Mouse (Mus musculus) adipocyte (in vitro differentiated cells): ENCODE measurements around the gene Rps27a.

Source experiments
- DNase-seq: peaks from one replicate; pipeline ENCODE4 v3.0.0-alpha.2; 2016; ENCODE audit warnings: low spot score

Gene Rps27a

GRCm38 (mm10) chr11:29512818-29513535 is 34.9 kb downstream of the Rps27a start:
- DNase-seq = no peak

- DNase-seq = no peak
Measured at GRCm38 (mm10) chr11:29509421-29509820, 38.5 kb downstream of the Rps27a start.

DNA sequence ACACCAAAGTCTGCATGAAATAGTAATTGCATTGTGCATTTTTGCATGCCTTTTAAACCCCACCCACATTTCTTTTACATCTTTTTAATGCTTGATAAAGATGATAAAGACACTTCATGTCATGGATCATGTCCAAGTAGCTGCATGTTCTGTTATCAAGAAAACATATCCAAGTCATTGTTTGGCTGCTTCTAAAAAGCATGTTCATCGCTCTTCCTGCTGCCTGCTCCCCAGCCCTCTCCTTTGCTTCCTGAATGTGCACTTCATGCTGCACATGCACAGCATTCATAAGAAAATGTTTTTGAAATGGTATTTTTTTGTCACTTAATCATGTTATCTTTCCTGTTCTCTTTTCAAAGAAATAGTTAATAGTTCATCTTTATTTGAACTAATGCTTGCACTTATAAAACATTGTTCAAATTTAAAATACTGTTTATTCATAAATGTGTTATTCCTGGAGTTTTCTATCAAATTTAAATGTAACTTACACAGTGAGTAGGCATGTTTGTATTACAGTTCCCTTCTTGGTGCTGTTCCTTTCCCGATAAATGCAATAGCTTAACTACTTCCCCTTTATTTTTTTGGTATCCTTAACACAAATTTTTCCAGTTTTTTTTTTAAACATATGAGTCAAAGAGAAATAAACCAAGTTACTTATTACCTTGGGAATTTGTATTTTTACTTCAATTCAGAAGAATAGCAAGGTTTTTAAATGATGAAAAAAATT is 42.8 kb downstream of the Rps27a start:
- no peak for DNase-seq

DNA sequence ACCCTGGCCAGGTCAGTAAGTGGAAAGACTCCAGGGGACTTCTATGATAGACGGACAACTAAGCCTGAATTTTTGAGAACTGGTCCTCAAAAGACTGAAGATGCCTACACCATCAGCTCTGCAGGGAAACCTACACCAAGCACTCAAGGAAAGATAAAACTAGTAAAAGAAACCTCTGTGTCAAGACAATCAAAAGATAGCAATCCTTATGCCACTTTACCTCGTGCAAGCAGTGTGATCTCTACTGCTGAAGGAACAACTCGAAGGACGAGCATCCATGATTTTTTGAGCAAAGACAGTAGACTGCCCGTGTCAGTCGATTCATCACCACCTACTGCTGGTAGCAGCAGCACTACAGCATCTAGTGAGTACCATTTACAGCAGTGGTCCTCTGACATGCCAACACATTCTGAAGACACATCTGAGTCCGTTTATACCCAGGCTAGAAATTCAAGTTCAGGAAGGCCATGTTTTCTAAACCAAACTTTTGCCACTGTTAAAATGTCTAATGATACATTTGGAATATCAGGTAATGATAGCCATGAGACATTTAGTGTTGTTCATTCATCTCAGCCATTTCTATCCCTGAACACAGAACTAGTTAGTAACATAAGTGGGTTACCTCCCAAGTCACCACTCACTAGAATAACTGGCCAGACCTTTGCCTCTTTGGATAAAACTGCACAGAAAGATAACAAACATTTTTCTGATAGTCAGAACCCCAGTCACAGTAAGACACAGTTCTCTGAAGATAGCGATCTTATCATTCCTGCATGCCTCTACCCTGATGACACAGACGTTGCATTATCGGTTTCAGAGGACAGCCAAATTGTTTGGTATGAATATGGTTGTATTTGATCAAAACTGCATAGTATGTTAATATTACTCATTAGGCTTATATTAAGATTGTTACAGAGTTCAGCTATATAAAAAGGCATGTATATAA is 43.7 kb downstream of the Rps27a start:
- no peak for DNase-seq

DNA sequence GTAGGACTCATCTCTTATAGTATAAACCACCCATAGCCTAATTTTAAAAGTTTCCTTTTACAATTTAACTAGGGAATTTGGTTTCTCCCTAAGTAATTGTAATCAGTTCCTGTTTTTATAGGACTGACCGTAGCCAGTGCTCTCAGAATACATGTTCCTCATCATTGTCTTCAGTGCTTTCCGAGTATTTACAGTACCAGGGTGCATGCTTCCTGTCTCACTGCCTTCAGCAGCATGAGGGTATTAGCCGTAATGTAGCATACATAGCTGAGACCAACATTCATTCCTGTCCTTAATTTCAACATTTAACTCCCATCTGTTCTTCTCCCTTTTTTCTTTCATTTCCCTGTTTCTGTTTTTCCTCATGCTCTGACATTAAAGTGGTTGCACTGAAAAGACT is 50.9 kb downstream of the Rps27a start:
- no peak for DNase-seq
